Mouse (Mus musculus) adrenal gland, postnatal 4 days (tissue): ENCODE results near the gene S100a3. TPM values are rescaled to one million over a fixed set of nuclear protein-coding genes. Genes with fewer than 3 reads are reported as not detected.

Experiments used
- DNase-seq, 2 experiments: peaks; one replicate each; pipeline ENCODE4 v3.0.0; 2021 to 2022; ENCODE audit warnings: low spot score in 2 of 2, mixed read lengths in 2 of 2
- total RNA-seq, 2 experiments: library from RNA; stranded (reverse); gene quantifications; 2 replicates each; pipeline ENCODE4 v1.2.3; 2021

The S100a3 gene
- total RNA-seq, 2 experiments from 2014 or later, result not detected

DNA sequence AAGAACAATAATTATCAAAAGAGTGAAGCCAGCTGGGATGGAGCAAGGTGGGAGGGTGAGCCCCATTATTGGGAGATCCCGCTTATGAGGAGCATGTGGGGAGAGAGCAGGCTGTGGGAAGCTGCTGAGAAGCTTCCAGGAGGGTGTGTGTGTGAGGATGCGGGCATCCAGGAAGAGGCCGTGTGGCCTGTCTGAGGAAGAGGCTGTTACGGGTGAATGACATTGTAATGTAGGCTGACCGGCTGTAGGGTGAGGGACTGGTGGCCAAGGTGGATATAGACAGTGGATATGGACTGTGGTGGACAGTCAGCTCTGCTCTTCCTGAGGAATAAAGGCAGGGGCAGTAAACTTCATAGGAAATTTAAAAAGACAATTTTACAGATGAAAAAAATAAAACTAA is 65.1 kb downstream of the S100a3 start:
- DNase-seq, result no peak

GRCm38 (mm10) chr3:90626266-90627021 is 66.1 kb downstream of the S100a3 start:
- no peak for DNase-seq

GRCm38 (mm10) chr3:90627366-90627765 is 67.0 kb downstream of the S100a3 start:
- DNase-seq, result no peak

- no peak for DNase-seq
Measured at GRCm38 (mm10) chr3:90627807-90628206, 67.4 kb downstream of the S100a3 start.

- no peak for DNase-seq
Measured at GRCm38 (mm10) chr3:90629298-90629697, 68.9 kb downstream of the S100a3 start.

DNA sequence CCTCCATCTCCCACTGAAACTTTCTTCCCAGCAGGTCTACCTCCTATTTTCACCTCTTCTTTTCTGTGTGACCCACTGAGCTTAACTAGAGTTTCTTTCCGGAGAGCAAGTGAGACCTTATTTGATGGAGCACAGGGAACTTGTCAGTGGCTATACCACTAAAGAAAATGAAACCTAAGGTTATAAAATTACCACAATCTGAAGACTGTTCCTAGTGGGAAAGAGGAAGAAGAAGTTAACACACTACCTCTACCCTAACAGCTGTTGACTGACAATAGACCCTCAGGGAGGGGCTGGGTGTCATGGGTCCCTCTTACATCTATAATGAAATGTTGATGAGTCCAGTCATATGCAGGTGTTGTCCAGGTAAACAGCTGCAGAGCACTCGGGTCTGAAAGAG is 71.6 kb downstream of the S100a3 start:
- DNase-seq, result no peak

- DNase-seq, result no peak
Measured at GRCm38 (mm10) chr3:90638511-90639275, 78.3 kb downstream of the S100a3 start.

GRCm38 (mm10) chr3:90639511-90640154 is 79.3 kb downstream of the S100a3 start:
- DNase-seq, result no peak

- DNase-seq, result no peak
Measured at GRCm38 (mm10) chr3:90640981-90641380, 80.6 kb downstream of the S100a3 start.

- DNase-seq, result peak in 1 of 2 experiments; percentile 29
Measured at GRCm38 (mm10) chr3:90644220-90644619, 83.8 kb downstream of the S100a3 start.

- no peak for DNase-seq
Measured at GRCm38 (mm10) chr3:90647291-90647690, 86.9 kb downstream of the S100a3 start.

DNA sequence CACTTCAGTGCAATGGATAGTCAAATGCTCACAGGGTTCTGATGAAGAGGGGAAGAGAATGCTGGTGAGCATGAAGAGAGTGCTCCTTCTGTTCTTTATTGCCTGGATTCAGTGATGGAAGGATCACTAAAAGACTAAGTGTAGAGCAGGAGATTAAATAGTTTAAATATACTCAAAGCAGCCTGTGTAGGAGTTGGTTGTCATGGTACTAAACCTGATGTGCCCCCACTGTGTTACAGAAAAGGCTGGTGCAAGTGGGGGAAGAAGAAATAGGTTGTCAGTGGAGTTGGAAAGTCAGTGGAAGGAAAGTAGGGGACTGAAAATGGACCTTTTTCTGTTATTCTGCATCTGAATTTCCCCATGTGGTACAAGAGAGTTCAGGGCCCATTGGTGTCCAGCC is 88.6 kb downstream of the S100a3 start:
- no peak for DNase-seq

GRCm38 (mm10) chr3:90649832-90650231 is 89.5 kb downstream of the S100a3 start:
- no peak for DNase-seq

Other genes starting within 250 kb of the S100a3 start
- 10 to 100 TPM; 76.7 to 83.4 TPM for gene Slc27a3, start 170.6 kb upstream of the S100a3 start, total RNA-seq
- 10 to 100 TPM; 56.4 to 57.6 TPM for gene Ints3, start 127.0 kb upstream of the S100a3 start, total RNA-seq
- gene Npr1, start 94.7 kb upstream of the S100a3 start, total RNA-seq, result 100 to 1,000 TPM; 120 to 121 TPM
- gene Ilf2, start 84.5 kb upstream of the S100a3 start, total RNA-seq, result 10 to 100 TPM; 81.8 to 92.6 TPM
- gene Snapin, start 69.5 kb upstream of the S100a3 start, total RNA-seq, result 10 to 100 TPM; 70.9 to 72.3 TPM
- gene Chtop, start 51.1 kb upstream of the S100a3 start, total RNA-seq, result 100 to 1,000 TPM; 137 to 138 TPM
- 10 to 100 TPM; 67.1 TPM for gene S100a1, start 46.2 kb upstream of the S100a3 start, total RNA-seq
- 10 to 100 TPM; 23.9 to 24.7 TPM for gene S100a13, start 46.1 kb upstream of the S100a3 start, total RNA-seq
- gene S100a14, start 33.7 kb upstream of the S100a3 start, total RNA-seq, result 1 to 10 TPM in 1 of 2 experiments, under 1 TPM in 1; 0.54 to 1.2 TPM
- 10 to 100 TPM; 68.4 to 74.4 TPM for gene S100a16, start 23.3 kb upstream of the S100a3 start, total RNA-seq
- gene S100a2, start 29.7 kb downstream of the S100a3 start, total RNA-seq, result not detected
- gene Gm42674, start 41.3 kb downstream of the S100a3 start, total RNA-seq, result not detected
- 10 to 100 TPM; 11.4 to 14.7 TPM for gene S100a4, start 43.2 kb downstream of the S100a3 start, total RNA-seq
- gene S100a5, start 47.9 kb downstream of the S100a3 start, total RNA-seq, result not detected
- gene S100a6, start 52.3 kb downstream of the S100a3 start, total RNA-seq, result 10 to 100 TPM; 71.7 to 72.5 TPM
- gene S100a7a, start 93.4 kb downstream of the S100a3 start, total RNA-seq, result not detected
- gene S100a8, start 108.4 kb downstream of the S100a3 start, total RNA-seq, result 100 to 1,000 TPM in 1 of 2 experiments, 10 to 100 TPM in 1; 48.2 to 155 TPM
- 100 to 1,000 TPM in 1 of 2 experiments, 10 to 100 TPM in 1; 64.8 to 191 TPM for gene S100a9, start 135.1 kb downstream of the S100a3 start, total RNA-seq
- not detected for gene Pglyrp4, start 166.3 kb downstream of the S100a3 start, total RNA-seq
- gene Gm5849, start 217.3 kb downstream of the S100a3 start, total RNA-seq, result not detected